Mouse (Mus musculus) CH12.LX (cell line): ENCODE data around the gene Vamp8. TPM values are rescaled to one million over a fixed set of nuclear protein-coding genes. Genes with fewer than 3 reads are reported as not detected.

Experiments
- DNase-seq: peaks from one replicate; pipeline ENCODE4 v3.0.0-alpha.2; 2013; ENCODE audit errors: extremely low read depth
- H3K27ac ChIP-seq: 2 replicates; pipeline ENCODE4 v1.5.1; 2012; ENCODE audit warnings: low read depth, mild to moderate bottlenecking, control low read depth, moderate library complexity; ENCODE audit not compliant: insufficient read depth
- H3K27me3 ChIP-seq: replicated peaks from 2 replicates; pipeline ENCODE3; 2012; ENCODE audit warnings: inconsistent platforms
- H3K36me3 ChIP-seq, 2 experiments: replicated peaks in 1 of 2; 2 replicates each; pipeline versions ENCODE3 to v1.6.1; 2012; ENCODE audit warnings: inconsistent platforms in 1 of 2, low read length in 1 of 2, mild to moderate bottlenecking in 1 of 2, mixed read lengths in 1 of 2, moderate library complexity in 1 of 2; ENCODE audit not compliant: control insufficient read depth in 1 of 2, insufficient read depth in 1 of 2
- H3K4me1 ChIP-seq, 2 experiments: 2 replicates each; pipeline ENCODE4 v1.6.1; 2012; ENCODE audit warnings: inconsistent platforms in 1 of 2, moderate library complexity in 1 of 2; ENCODE audit not compliant: insufficient read depth in 2 of 2, control insufficient read depth in 1 of 2
- H3K4me2 ChIP-seq: 2 replicates; pipeline ENCODE4 v1.6.1; 2012; ENCODE audit warnings: low read depth, mild to moderate bottlenecking, control low read depth; ENCODE audit not compliant: poor library complexity, insufficient read depth, severe bottlenecking
- H3K4me3 ChIP-seq, 3 experiments: fragments of 150-350 bp in 1 of 3; sonication (generic) in 1 of 3; replicated peaks in 1 of 3; 2 replicates each; pipeline versions ENCODE3 to v1.5.1; 2011 to 2012; ENCODE audit warnings: low read depth in 2 of 3, low read length in 2 of 3, mild to moderate bottlenecking in 2 of 3, moderate library complexity in 2 of 3, control low read depth in 1 of 3, improper control_type of control experiment in 1 of 3, inconsistent platforms in 1 of 3, mixed read lengths in 1 of 3; ENCODE audit not compliant: poor library complexity in 1 of 3
- H3K79me2 ChIP-seq: replicated peaks from 2 replicates; pipeline ENCODE4 v1.6.1; 2012; ENCODE audit warnings: mild to moderate bottlenecking, moderate library complexity; ENCODE audit not compliant: control insufficient read depth, poor library complexity, insufficient read depth, severe bottlenecking; ENCODE audit errors: extremely low read depth
- H3K9ac ChIP-seq: 2 replicates; pipeline ENCODE4 v1.6.1; 2012; ENCODE audit warnings: low read depth, mild to moderate bottlenecking, control low read depth, moderate library complexity; ENCODE audit not compliant: insufficient read depth
- H3K9me3 ChIP-seq: replicated peaks from 2 replicates; pipeline ENCODE3; 2012; ENCODE audit warnings: low read length, inconsistent platforms, mixed read lengths
- BHLHE40 ChIP-seq: IDR thresholded peaks from 2 replicates; pipeline ENCODE4 v1.6.1; 2011; ENCODE audit warnings: mild to moderate bottlenecking, low read depth, low read length, improper control_type of control experiment
- CHD1 ChIP-seq: IDR thresholded peaks from 2 replicates; pipeline ENCODE4 v1.6.1; 2012; ENCODE audit warnings: low read depth, low read length, improper control_type of control experiment, inconsistent platforms
- E2F4 ChIP-seq: IDR thresholded peaks from 2 replicates; pipeline ENCODE4 v1.6.1; 2011; ENCODE audit warnings: low read depth, low read length, improper control_type of control experiment; ENCODE audit not compliant: insufficient replicate concordance
- ELF1 ChIP-seq: IDR thresholded peaks from 2 replicates; pipeline ENCODE4 v1.6.1; 2014; ENCODE audit warnings: low read depth, mild to moderate bottlenecking, inconsistent platforms, low read length, improper control_type of control experiment
- EP300 ChIP-seq: IDR thresholded peaks from 2 replicates; pipeline ENCODE4 v1.6.1; 2011; ENCODE audit warnings: low read length, improper control_type of control experiment
- ETS1 ChIP-seq: conservative IDR thresholded peaks from 2 replicates; pipeline ENCODE4 v1.6.1; 2012; ENCODE audit warnings: low read depth, mild to moderate bottlenecking, inconsistent platforms, low read length, improper control_type of control experiment, moderate library complexity
- JUN ChIP-seq: IDR thresholded peaks from 2 replicates; pipeline ENCODE4 v1.6.1; 2011; ENCODE audit warnings: low read depth, mild to moderate bottlenecking, low read length, improper control_type of control experiment, moderate library complexity; ENCODE audit not compliant: insufficient read depth
- JUND ChIP-seq: conservative IDR thresholded peaks from 2 replicates; pipeline ENCODE4 v1.6.1; 2011; ENCODE audit warnings: low read depth, low read length, improper control_type of control experiment
- MAFK ChIP-seq: IDR thresholded peaks from 2 replicates; pipeline ENCODE4 v1.6.1; 2011; ENCODE audit warnings: low read length, improper control_type of control experiment; ENCODE audit not compliant: insufficient replicate concordance
- MAX ChIP-seq: IDR thresholded peaks from 2 replicates; pipeline ENCODE4 v1.6.1; 2011; ENCODE audit warnings: low read length, improper control_type of control experiment
- MXI1 ChIP-seq: IDR thresholded peaks from 2 replicates; pipeline ENCODE4 v1.6.1; 2011; ENCODE audit warnings: mild to moderate bottlenecking, low read depth, low read length, improper control_type of control experiment
- MYC ChIP-seq: IDR thresholded peaks from 2 replicates; pipeline ENCODE4 v1.6.1; 2011; ENCODE audit warnings: low read depth, mild to moderate bottlenecking, improper control_type of control experiment, low read length
- NRF1 ChIP-seq: IDR thresholded peaks from 2 replicates; pipeline ENCODE4 v1.6.1; 2014; ENCODE audit warnings: low read depth, mild to moderate bottlenecking, inconsistent platforms, low read length, improper control_type of control experiment, moderate library complexity
- POLR2A ChIP-seq: IDR thresholded peaks from 2 replicates; pipeline ENCODE4 v1.6.1; 2011; ENCODE audit warnings: low read depth, mild to moderate bottlenecking, improper control_type of control experiment, low read length
- POLR2AphosphoS2 ChIP-seq: IDR thresholded peaks from 2 replicates; pipeline ENCODE4 v1.6.1; 2011; ENCODE audit warnings: low read depth, low read length, improper control_type of control experiment
- RAD21 ChIP-seq: IDR thresholded peaks from 2 replicates; pipeline ENCODE4 v1.6.1; 2011; ENCODE audit warnings: low read depth, mild to moderate bottlenecking, low read length, improper control_type of control experiment, moderate library complexity
- RCOR1 ChIP-seq: conservative IDR thresholded peaks from 2 replicates; pipeline ENCODE4 v1.6.1; 2012; ENCODE audit warnings: low read depth, mild to moderate bottlenecking, inconsistent platforms, low read length, improper control_type of control experiment
- SIN3A ChIP-seq: IDR thresholded peaks from 2 replicates; pipeline ENCODE4 v1.6.1; 2012; ENCODE audit warnings: low read length, improper control_type of control experiment, inconsistent platforms
- USF1 ChIP-seq: IDR thresholded peaks from 2 replicates; pipeline ENCODE4 v1.6.1; 2014; ENCODE audit warnings: low read depth, mild to moderate bottlenecking, inconsistent platforms, low read length, improper control_type of control experiment
- USF2 ChIP-seq: conservative IDR thresholded peaks from 2 replicates; pipeline ENCODE4 v1.6.1; 2011; ENCODE audit warnings: low read depth, low read length, improper control_type of control experiment
- ZC3H11A ChIP-seq: IDR thresholded peaks from 2 replicates; pipeline ENCODE4 v1.6.1; 2012; ENCODE audit warnings: low read depth, mild to moderate bottlenecking, inconsistent platforms, low read length, improper control_type of control experiment
- ZNF384 ChIP-seq: IDR thresholded peaks from 2 replicates; pipeline ENCODE4 v1.6.1; 2012; ENCODE audit warnings: low read depth, low read length, improper control_type of control experiment, inconsistent platforms
- dilution Hi-C: fragments of 300-500 bp; cut with MboI; formaldehyde crosslinking; loops from 2 replicates; pipeline ENCODE4 v1.14.3; 2020; ENCODE audit warnings: low sequenced_read_pairs; ENCODE audit not compliant: extremely low pct_unique_long_range_greater_than_20kb, extremely low pct_ligation_motif_present
- in situ Hi-C: fragments of 300-500 bp; cut with MboI; formaldehyde crosslinking; loops from 3 replicates; pipeline ENCODE4 v1.14.3; 2019; ENCODE audit warnings: low sequenced_read_pairs, low pct_ligation_motif_present, low pct_unique_long_range_greater_than_20kb, mixed read lengths
- polyA plus RNA-seq: library from polyadenylated mRNA; unstranded; fragments of >175 nt; gene quantifications from 2 replicates; pipeline ENCODE4 v1.2.1, GENCODE M21; 2012; ENCODE audit warnings: low read depth; ENCODE audit not compliant: insufficient read length
- total RNA-seq, 2 experiments: library from RNA; depleted of rRNA; stranded (reverse); fragments of 300-350 nt in 1 of 2; fragments of >200 nt in 1 of 2; gene quantifications; 2 replicates each; pipeline ENCODE4 v1.2.3; 2012 to 2014

Vamp8 gene
- total and polyA plus RNA-seq, 3 experiments = 98.9 to 130 (median 110) TPM

GRCm38 (mm10) chr6:72418279-72418678, 27.8 kb upstream of the Vamp8 start:
- Histone ChIP-seq H3K79me2 (no peaks in the 10 kb centered on the region; the same call in 1 of the 2 replicates), H3K4me2 (no peak overlapping the region), H3K4me3 (no peak overlapping the region), H3K27ac (no peak overlapping the region), H3K9me3 (no peaks in the 10 kb centered on the region), H3K4me1 (peaks cover 0 to 21% of the 10 kb centered on the region in 2 experiments; a peak in 2 of 4 replicates), H3K27me3 (no peaks in the 10 kb centered on the region), H3K9ac (no peak overlapping the region), H3K36me3 (peaks cover 14 to 67% of the 10 kb centered on the region in 2 experiments)
- TF ChIP-seq RAD21 = no peak
- no peak for TF ChIP-seq MYC
- no peak for TF ChIP-seq MAFK
- TF ChIP-seq NRF1 = no peak
- TF ChIP-seq ELF1 = no peak
- TF ChIP-seq E2F4 = no peak
- TF ChIP-seq POLR2AphosphoS2 = no peak
- dilution Hi-C loops = no loop called here
- DNase-seq = no peak
- in situ Hi-C loops = loop anchor here (25.0 kb wide), 1 partner anchor 419 kb away; no protein-coding TSS in a partner anchor

DNA sequence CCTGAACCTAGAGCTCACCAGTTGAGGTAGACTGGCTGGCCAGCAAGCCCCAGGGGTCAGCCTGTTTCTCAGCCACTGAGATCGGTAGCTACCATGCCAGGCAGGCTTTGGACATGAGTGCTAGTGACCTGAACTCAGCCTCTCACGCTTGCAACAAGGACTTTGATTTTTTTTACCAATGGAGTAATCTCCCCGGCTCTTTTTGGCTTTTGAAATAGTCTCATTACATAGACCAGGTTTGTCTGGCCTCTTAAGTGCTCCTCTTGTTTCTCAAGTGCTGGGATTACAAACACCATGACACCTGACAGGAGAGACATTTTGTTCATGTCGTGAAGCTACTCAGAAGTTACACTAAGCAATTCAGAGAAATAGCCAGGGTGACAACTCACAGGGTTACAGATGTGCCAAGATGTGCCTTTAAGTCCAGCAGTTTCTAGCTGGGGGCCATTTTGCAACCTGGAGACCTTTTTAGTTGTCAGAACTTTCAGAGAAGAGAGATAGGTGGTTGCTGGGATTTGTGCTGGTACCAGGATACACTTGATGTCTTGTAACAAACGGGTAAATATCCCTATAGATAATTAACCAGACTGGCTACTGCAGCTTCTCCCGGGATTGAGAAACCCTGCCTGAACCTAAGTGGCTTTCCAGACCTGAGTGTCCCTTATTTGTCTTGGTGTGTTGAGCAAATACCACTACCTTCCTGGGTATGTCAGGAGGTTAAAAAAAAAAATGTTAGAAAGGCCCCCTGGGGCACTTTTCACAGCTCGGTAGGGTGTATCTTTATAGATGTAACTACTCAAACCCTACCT, 25.7 kb upstream of the Vamp8 start:
- peaks cover 0 to 21% of the 10 kb centered on the region in 2 experiments; a peak in 2 of 4 replicates for H3K4me1 ChIP-seq
- no peak overlapping the region for H3K9ac ChIP-seq

More for the DNA sequence above, 25.7 kb upstream of the Vamp8 start:
- H3K4me2 ChIP-seq = no peak overlapping the region
- DNase-seq = no peak
- no peak overlapping the region for H3K27ac ChIP-seq
- in situ Hi-C loops (loop anchor here (25.0 kb wide), 1 partner anchor 421 kb away; no protein-coding TSS in a partner anchor), dilution Hi-C loops (no loop called here)
- H3K79me2 ChIP-seq = no peaks in the 10 kb centered on the region; the same call in 1 of the 2 replicates
- H3K4me3 ChIP-seq = no peak overlapping the region
- no peaks in the 10 kb centered on the region for H3K27me3 ChIP-seq
- H3K36me3 ChIP-seq = peaks cover 12 to 47% of the 10 kb centered on the region in 2 experiments
- H3K9me3 ChIP-seq = no peaks in the 10 kb centered on the region
- TF ChIP-seq POLR2A = no peak
- no peak for TF ChIP-seq USF2
- no peak for TF ChIP-seq RCOR1
- TF ChIP-seq EP300 = no peak
- no peak for TF ChIP-seq ZNF384
- TF ChIP-seq ZC3H11A = no peak
- TF ChIP-seq NRF1 = no peak
- TF ChIP-seq E2F4 = no peak
- no peak for TF ChIP-seq MXI1
- no peak for TF ChIP-seq SIN3A
- no peak for TF ChIP-seq POLR2AphosphoS2
- no peak for TF ChIP-seq ETS1
- TF ChIP-seq MAX = no peak
- TF ChIP-seq BHLHE40 = no peak
- no peak for TF ChIP-seq USF1
- TF ChIP-seq JUN = no peak
- no peak for TF ChIP-seq CHD1
- no peak for TF ChIP-seq JUND
